Mouse (Mus musculus) MEL (cell line): ENCODE results near the gene Fut8. TPM values are rescaled to one million over a fixed set of nuclear protein-coding genes. Genes with fewer than 3 reads are reported as not detected.

Source experiments
- DNase-seq: peaks from one replicate; pipeline ENCODE4 v3.0.0; 2011; ENCODE audit warnings: low read depth, low spot score
- H3K27ac ChIP-seq: 2 replicates; pipeline ENCODE4 v1.5.1; 2012; ENCODE audit warnings: low read depth, mild to moderate bottlenecking, control low read depth, low read length, moderate library complexity; ENCODE audit not compliant: control insufficient read depth
- H3K27me3 ChIP-seq, 2 experiments: fragments of 150-350 bp in 1 of 2; sonication (generic) in 1 of 2; 2 replicates each; pipeline ENCODE4 v1.6.1; 2012; ENCODE audit warnings: low read length in 2 of 2, mild to moderate bottlenecking in 2 of 2, improper control_type of control experiment in 1 of 2, moderate library complexity in 1 of 2; ENCODE audit not compliant: insufficient read depth in 2 of 2, control insufficient read depth in 1 of 2
- H3K36me3 ChIP-seq, 2 experiments: 2 replicates each; pipeline ENCODE4 v1.6.1; 2012 to 2014; ENCODE audit warnings: low read length in 2 of 2, improper control_type of control experiment in 1 of 2, inconsistent platforms in 1 of 2, mild to moderate bottlenecking in 1 of 2; ENCODE audit not compliant: insufficient read depth in 2 of 2, control insufficient read depth in 1 of 2
- H3K4me1 ChIP-seq, 2 experiments: fragments of 150-350 bp in 1 of 2; sonication (generic) in 1 of 2; 2 replicates each; pipeline ENCODE4 v1.6.1; 2012; ENCODE audit warnings: low read length in 2 of 2, improper control_type of control experiment in 1 of 2, mild to moderate bottlenecking in 1 of 2; ENCODE audit not compliant: insufficient read depth in 2 of 2, control insufficient read depth in 1 of 2
- H3K4me3 ChIP-seq, 2 experiments: fragments of 150-350 bp in 1 of 2; sonication (generic) in 1 of 2; 2 replicates each; pipeline ENCODE4 v1.5.1; 2012; ENCODE audit warnings: low read depth in 2 of 2, low read length in 2 of 2, mild to moderate bottlenecking in 2 of 2, moderate library complexity in 2 of 2, control low read depth in 1 of 2, improper control_type of control experiment in 1 of 2; ENCODE audit not compliant: control insufficient read depth in 1 of 2, insufficient read depth in 1 of 2
- H3K79me2 ChIP-seq: 2 replicates; pipeline ENCODE4 v1.6.1; 2012; ENCODE audit warnings: mild to moderate bottlenecking, low read length, moderate library complexity; ENCODE audit not compliant: control insufficient read depth, poor library complexity, insufficient read depth
- H3K9ac ChIP-seq: 2 replicates; pipeline ENCODE4 v1.6.1; 2012; ENCODE audit warnings: low read depth, mild to moderate bottlenecking, control low read depth, low read length, moderate library complexity; ENCODE audit not compliant: control insufficient read depth, poor library complexity, severe bottlenecking
- H3K9me3 ChIP-seq: fragments of 150-350 bp; sonication (generic); replicated peaks from 2 replicates; pipeline ENCODE4 v1.6.1; 2012; ENCODE audit warnings: mild to moderate bottlenecking, low read length, improper control_type of control experiment, moderate library complexity; ENCODE audit not compliant: insufficient read depth
- CHD1 ChIP-seq: IDR thresholded peaks from 2 replicates; pipeline ENCODE4 v1.6.1; 2012; ENCODE audit warnings: low read depth, mild to moderate bottlenecking, inconsistent platforms, low read length, improper control_type of control experiment
- E2F4 ChIP-seq: IDR thresholded peaks from 2 replicates; pipeline ENCODE4 v1.6.1; 2011; ENCODE audit warnings: low read depth, low read length, improper control_type of control experiment, borderline replicate concordance
- GATA1 ChIP-seq: IDR thresholded peaks from 2 replicates; pipeline ENCODE4 v1.6.1; 2011; ENCODE audit warnings: low read depth, low read length, improper control_type of control experiment
- HCFC1 ChIP-seq: IDR thresholded peaks from 2 replicates; pipeline ENCODE4 v1.6.1; 2012; ENCODE audit warnings: low read depth, mild to moderate bottlenecking, inconsistent platforms, low read length, improper control_type of control experiment, moderate library complexity
- JUND ChIP-seq: IDR thresholded peaks from 2 replicates; pipeline ENCODE4 v1.6.1; 2011; ENCODE audit warnings: low read depth, mild to moderate bottlenecking, improper control_type of control experiment, low read length
- MYB ChIP-seq: IDR thresholded peaks from 2 replicates; pipeline ENCODE4 v1.6.1; 2011; ENCODE audit warnings: mild to moderate bottlenecking, low read depth, low read length, improper control_type of control experiment
- MYC ChIP-seq: IDR thresholded peaks from 2 replicates; pipeline ENCODE4 v1.6.1; 2011; ENCODE audit warnings: low read depth, mild to moderate bottlenecking, low read length, improper control_type of control experiment, moderate library complexity
- RCOR1 ChIP-seq: IDR thresholded peaks from 2 replicates; pipeline ENCODE4 v1.6.1; 2012; ENCODE audit warnings: low read depth, mild to moderate bottlenecking, inconsistent platforms, low read length, improper control_type of control experiment
- TAL1 ChIP-seq: IDR thresholded peaks from 2 replicates; pipeline ENCODE4 v1.6.1; 2012; ENCODE audit warnings: mild to moderate bottlenecking, inconsistent platforms, low read length, moderate library complexity, mixed read lengths
- TBP ChIP-seq: IDR thresholded peaks from 2 replicates; pipeline ENCODE4 v1.8.0; 2011; ENCODE audit warnings: low read depth, low read length, improper control_type of control experiment
- UBTF ChIP-seq: IDR thresholded peaks from 2 replicates; pipeline ENCODE4 v1.6.1; 2012; ENCODE audit warnings: low read depth, mild to moderate bottlenecking, inconsistent platforms, low read length, improper control_type of control experiment, moderate library complexity, borderline replicate concordance; ENCODE audit not compliant: insufficient read depth
- USF2 ChIP-seq, 2 experiments: IDR thresholded peaks; 2 replicates each; pipeline ENCODE4 v1.6.1; 2011 to 2012; ENCODE audit warnings: improper control_type of control experiment in 2 of 2, low read length in 2 of 2, borderline replicate concordance in 1 of 2, inconsistent platforms in 1 of 2, low read depth in 1 of 2, mild to moderate bottlenecking in 1 of 2; ENCODE audit not compliant: insufficient read depth in 1 of 2
- ZC3H11A ChIP-seq: IDR thresholded peaks from 2 replicates; pipeline ENCODE4 v1.6.1; 2012; ENCODE audit warnings: low read depth, mild to moderate bottlenecking, inconsistent platforms, low read length, improper control_type of control experiment
- ZKSCAN1 ChIP-seq: IDR thresholded peaks from 2 replicates; pipeline ENCODE4 v1.6.1; 2012; ENCODE audit warnings: low read depth, mild to moderate bottlenecking, inconsistent platforms, low read length, improper control_type of control experiment, moderate library complexity
- ZMIZ1 ChIP-seq: IDR thresholded peaks from 2 replicates; pipeline ENCODE4 v1.6.1; 2012; ENCODE audit warnings: low read depth, mild to moderate bottlenecking, inconsistent platforms, low read length, improper control_type of control experiment, moderate library complexity
- ZNF384 ChIP-seq: IDR thresholded peaks from 2 replicates; pipeline ENCODE4 v1.6.1; 2012; ENCODE audit warnings: low read depth, mild to moderate bottlenecking, inconsistent platforms, low read length, improper control_type of control experiment
- polyA plus RNA-seq, 2 experiments: library from polyadenylated mRNA; stranded (reverse) in 1 of 2; unstranded in 1 of 2; fragments of >175 nt in 1 of 2; fragments of >200 nt in 1 of 2; gene quantifications; 2 replicates each; pipeline versions ENCODE4 v1.2.1 to v1.2.4; 2012; ENCODE audit warnings: low replicate concordance in 2 of 2, low read depth in 1 of 2; ENCODE audit not compliant: insufficient read length in 2 of 2, insufficient read depth in 1 of 2, missing spikeins in 1 of 2
- total RNA-seq: library from RNA; depleted of rRNA; stranded (reverse); fragments of 300-350 nt; gene quantifications from 2 replicates; pipeline ENCODE4 v1.2.3, GENCODE M21; 2012

The Fut8 gene
- total and polyA plus RNA-seq, 3 experiments: 61.3 to 90.0 (median 73.7) TPM

DNA sequence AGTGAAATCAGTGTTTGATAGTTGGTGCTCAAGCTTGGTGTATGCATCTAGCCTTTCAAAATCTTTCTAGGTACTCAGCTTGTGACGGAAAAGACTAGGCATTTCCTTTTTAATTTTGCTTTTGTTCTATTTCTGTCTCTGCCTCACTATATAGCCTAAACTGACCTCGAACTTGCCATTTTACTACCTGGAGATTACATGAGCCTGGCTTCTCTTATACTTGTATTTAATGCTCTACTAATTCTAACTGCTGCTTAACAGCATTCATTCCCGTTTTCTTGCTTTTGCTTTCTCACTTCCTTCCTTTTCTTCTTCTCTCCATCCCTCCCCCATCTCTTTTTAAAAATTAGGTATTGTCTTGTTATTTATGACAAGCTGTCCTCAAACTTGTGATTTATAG lies 67.6 kb downstream of the Fut8 start:
- Histone ChIP-seq H3K27ac (no peak overlapping the region), H3K27me3 (no peaks in the 10 kb centered on the region), H3K9me3 (no peaks in the 10 kb centered on the region), H3K36me3 (peaks cover 0 to 41% of the 10 kb centered on the region in 2 experiments; a peak in 2 of 4 replicates), H3K9ac (no peak overlapping the region), H3K4me3 (no peak overlapping the region), H3K4me1 (peaks cover 11 to 30% of the 10 kb centered on the region in 2 experiments), H3K79me2 (peaks cover 30% of the 10 kb centered on the region)
- DNase-seq: no peak
- TF ChIP-seq MYC (no peak), ZMIZ1 (no peak), E2F4 (no peak)

DNA sequence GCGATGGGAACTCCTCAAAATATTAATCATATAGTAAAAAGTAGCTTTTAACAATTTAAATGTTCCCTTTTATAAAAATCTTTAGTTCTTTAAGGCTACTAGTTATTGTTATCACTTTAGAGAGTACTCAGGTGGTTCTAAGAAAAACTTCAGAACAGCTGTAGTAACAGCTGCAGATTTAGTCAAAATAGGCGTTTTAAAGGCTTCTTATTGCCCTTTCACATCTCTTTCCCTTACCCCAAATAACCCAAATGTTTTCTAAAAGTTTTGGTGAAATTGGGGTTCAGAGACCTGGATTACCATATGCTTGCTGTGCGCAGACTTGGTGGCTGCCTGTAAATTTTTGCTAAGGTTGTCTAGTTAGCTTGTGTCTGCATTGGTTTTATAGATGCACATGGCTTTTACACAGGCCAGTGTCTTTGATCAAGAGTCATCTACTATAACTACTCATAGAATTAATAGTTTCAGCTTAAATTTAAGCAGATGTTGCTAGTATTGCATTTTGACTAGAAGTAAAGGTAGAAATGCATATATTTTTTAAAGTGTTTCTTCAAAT lies 68.9 kb downstream of the Fut8 start:
- Histone ChIP-seq H3K9me3 (no peaks in the 10 kb centered on the region), H3K27ac (no peak overlapping the region), H3K79me2 (peaks cover 36% of the 10 kb centered on the region)
- DNase-seq: no peak
- no peak for TF ChIP-seq ZKSCAN1
- TF ChIP-seq UBTF: no peak
- TF ChIP-seq RCOR1: no peak
- no peak for TF ChIP-seq GATA1
- no peak for TF ChIP-seq ZNF384
- no peak for TF ChIP-seq CHD1
- no peak for TF ChIP-seq ZC3H11A
- TF ChIP-seq ZMIZ1: no peak
- no peak for TF ChIP-seq JUND
- no peak for TF ChIP-seq MYB
- no peak for TF ChIP-seq USF2 (IDR thresholded peaks at IDR 0.05; ENCODE audit: borderline replicate concordance in 1 of 2, insufficient read depth in 1 of 2, low read depth in 1 of 2, low read length in 2 of 2)
- TF ChIP-seq HCFC1: no peak
- TF ChIP-seq TBP: no peak
- no peak for TF ChIP-seq TAL1
- TF ChIP-seq, all 39 proteins: peak for 0
- Histone ChIP-seq H3K27me3 (no peaks in the 10 kb centered on the region), H3K9ac (no peak overlapping the region), H3K4me3 (no peak overlapping the region), H3K36me3 (peaks cover 0 to 40% of the 10 kb centered on the region in 2 experiments; a peak in 2 of 4 replicates), H3K4me1 (peaks cover 11 to 25% of the 10 kb centered on the region in 2 experiments)
